Mouse (Mus musculus): Measurements from ENCODE around the gene Il3.

- no peak for TF ChIP-seq CTCF (conservative IDR thresholded peaks at IDR 0.05 in 1 of 2, IDR thresholded peaks at IDR 0.05 in 1 of 2; ENCODE audit: low read depth in 2 of 2, low read length in 2 of 2)
- no peak for TF ChIP-seq POLR2AphosphoS2 (IDR thresholded peaks at IDR 0.05; ENCODE audit: low read depth, low read length)
- no peak for TF ChIP-seq POLR2A (IDR thresholded peaks at IDR 0.05; ENCODE audit: low read depth, low read length)
- TF ChIP-seq USF1 (IDR thresholded peaks at IDR 0.05; ENCODE audit: low read depth, low read length) = no peak
- TF ChIP-seq ZC3H11A (IDR thresholded peaks at IDR 0.05; ENCODE audit: low read depth, low read length) = no peak
- TF ChIP-seq MXI1 (IDR thresholded peaks at IDR 0.05; ENCODE audit: low read depth, low read length) = no peak
- TF ChIP-seq HCFC1 (IDR thresholded peaks at IDR 0.05; ENCODE audit: low read depth, low read length) = no peak; the same call in 1 of the 2 replicates
- no peak for TF ChIP-seq E2F4 (IDR thresholded peaks at IDR 0.05; ENCODE audit: insufficient replicate concordance, low read depth, low read length)
- no peak for TF ChIP-seq ZNF384 (IDR thresholded peaks at IDR 0.05; ENCODE audit: low read depth, low read length)
- TF ChIP-seq USF2 (conservative IDR thresholded peaks at IDR 0.05; ENCODE audit: low read depth, low read length) = no peak
- no peak for TF ChIP-seq NELFE (IDR thresholded peaks at IDR 0.05; ENCODE audit: low read depth, low read length)
Observed at GRCm38 (mm10) chr11:54287821-54288453, 20.9 kb upstream of the Il3 start.
